Mouse (Mus musculus): ENCODE results near the gene Cdca7l. TPM values are rescaled to one million over a fixed set of nuclear protein-coding genes. Genes with fewer than 3 reads are reported as not detected.
"Not testable (repeated sequence)": the region's sequence is repeated elsewhere in the genome, so short reads cannot be mapped to it uniquely, and the experiment has no call there.

Cdca7l gene
- total RNA-seq (2021): 1 to 10 TPM in 1 of 2 experiments, under 1 TPM in 1; 0.49 to 1.7 TPM

DNA sequence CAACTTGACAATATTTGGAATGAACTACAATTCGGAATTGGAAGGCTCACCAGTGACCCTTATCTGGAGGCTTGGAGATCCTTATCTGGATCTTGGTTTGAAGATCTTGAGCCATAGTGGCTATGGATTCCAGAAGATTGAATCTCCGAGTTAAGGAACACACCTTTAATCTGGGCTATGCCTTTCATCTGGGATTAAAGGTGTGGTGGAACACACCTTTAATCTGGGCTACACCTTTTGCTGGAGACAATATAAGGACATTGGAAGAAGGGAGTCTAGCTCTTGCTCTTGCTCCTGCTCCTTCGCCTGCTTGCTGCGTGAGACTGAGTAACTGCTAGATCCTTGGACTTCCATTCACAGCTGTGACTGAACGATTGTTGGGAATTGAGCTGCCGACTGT is at the start of gene Cdca7l:
Cdca7l (plus strand) TSS at position 301 of the 400 bp plus-strand sequence.
- intact Hi-C loops (cut with DNase I): not testable (repeated sequence)

DNA sequence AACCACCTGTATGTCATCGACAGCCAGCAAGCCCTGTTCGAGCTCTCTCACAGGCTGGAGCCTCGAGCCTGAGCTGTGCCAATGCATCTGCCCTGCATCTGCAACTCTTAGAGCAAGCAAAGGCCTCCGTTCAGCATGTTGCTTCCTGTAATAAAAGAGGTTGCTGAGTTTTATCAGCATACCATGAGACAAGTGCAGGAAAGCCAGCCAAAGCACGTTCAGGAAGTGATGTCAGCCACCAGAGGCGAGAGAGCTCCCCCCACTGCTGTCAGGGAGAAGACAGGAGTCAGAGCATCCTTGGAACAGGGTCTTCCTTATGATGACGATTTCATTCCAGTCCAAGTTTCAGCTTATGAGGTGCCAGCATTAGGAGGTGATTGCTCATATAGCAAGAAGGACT is 48.1 kb upstream of the Cdca7l start:
- no peak for DNase-seq (ENCODE audit: low spot score in 2 of 2)
- intact Hi-C loops (cut with DNase I): no loop called here

More for the DNA sequence above, at the start of gene Cdca7l:
- not testable (repeated sequence) for DNase-seq (ENCODE audit: low spot score in 2 of 2)

DNA sequence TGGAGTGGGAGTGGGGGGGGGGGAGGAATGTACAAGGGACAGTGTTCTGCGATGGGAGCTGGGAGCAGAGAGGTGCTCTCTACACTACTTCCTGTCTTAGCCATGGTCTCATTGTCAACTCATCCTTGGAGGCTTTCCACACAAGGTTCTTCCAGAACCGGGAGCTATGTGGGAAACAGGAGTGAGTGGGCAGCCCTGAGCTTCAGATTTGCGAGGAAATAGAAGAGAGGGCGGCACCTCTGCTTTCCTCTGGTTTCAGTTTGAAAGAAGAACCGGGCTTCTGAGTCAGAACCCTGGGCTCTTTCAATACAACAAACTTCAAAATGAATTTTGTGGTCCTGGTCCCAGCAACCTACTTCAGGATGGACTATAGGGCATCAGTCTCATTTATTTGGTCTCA is 43.7 kb upstream of the Cdca7l start:
- intact Hi-C loops (cut with DNase I): no loop called here
- DNase-seq (ENCODE audit: low spot score in 2 of 2): no peak

DNA sequence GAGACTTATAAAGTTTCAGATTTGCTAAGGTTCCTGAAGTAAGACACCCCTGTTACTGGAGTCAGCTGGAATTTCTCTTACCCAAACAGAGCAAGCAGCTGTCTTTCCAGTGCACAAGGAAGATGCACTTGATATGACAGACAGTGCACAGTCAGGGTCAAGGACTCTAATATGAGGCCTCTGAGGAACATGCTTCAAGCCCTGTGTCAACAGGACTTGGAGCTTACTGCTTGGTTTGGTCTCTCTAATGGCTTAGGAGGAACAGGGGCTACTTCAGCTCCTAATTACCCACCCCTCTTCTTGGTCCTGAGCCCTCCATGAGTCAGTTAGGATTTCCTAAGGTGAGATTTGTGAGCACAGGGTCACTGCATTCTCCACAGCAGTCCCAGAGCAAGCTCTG is 43.2 kb upstream of the Cdca7l start:
- no peak for DNase-seq (ENCODE audit: low spot score in 2 of 2)
- intact Hi-C loops (cut with DNase I): no loop called here

DNA sequence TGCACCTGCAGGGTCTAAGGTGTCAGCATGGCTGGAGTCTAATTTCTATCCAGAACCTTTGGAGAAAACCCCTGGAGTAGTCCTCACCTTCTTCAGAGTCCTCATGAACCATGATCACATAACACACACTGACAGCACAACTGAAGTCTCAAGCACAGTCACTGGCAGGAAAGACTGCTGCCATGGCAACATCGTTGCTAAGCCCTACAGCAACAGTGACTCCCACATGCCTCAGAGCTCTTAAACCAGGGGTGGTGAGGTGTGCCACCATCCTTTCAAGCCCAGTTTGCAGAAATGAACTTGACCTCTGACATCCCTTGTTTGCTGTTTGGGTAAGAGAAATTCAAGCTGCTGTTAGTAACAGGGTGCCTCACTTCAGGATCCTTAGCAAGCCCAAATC is 42.4 kb upstream of the Cdca7l start:
- DNase-seq (ENCODE audit: low spot score in 2 of 2): peak in 1 of 2 experiments; percentile 49
- intact Hi-C loops (cut with DNase I): no loop called here

DNA sequence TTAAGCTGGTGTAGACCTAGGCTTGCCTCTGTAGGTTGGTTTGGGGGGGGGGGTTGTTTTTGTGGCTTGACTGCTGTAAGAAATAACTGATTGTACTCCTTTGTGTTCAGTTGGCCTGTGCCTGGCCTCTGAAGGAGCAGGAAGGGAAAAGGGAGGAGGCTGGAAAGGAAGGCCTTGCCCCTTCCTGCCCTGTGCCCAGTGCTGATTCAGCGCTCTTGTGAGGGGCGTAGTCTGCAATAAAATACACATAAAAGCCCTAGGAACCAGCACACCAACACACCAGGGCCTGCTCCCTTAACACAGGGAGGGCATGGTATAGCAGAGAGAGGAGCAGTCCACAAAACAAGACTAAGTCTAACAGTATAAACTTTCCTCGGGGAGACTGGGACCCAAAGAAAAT is 40.8 kb upstream of the Cdca7l start:
- intact Hi-C loops (cut with DNase I): no loop called here
- no peak for DNase-seq (ENCODE audit: low spot score in 2 of 2)

DNA sequence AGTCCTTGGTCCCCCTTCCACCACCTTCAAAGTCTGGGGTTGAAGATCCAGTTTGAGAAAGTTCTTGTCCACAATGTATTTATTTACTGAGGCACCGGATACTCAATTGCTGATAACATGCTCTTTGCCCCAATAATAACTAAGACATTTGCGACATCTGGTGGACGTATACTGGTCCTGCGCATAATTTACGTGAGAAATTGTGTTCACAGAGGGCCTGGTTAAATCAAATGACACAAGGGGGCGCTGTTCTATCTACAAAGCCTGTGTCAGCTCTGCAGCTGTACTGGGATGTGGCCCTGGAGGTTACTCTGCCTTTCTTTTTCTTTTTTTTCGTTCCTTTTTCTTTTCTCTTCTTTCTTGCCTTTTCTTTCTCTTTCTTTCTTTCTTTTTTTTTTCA is 39.2 kb upstream of the Cdca7l start:
- DNase-seq (ENCODE audit: low spot score in 2 of 2): peak in 1 of 2 experiments; percentile 68
- intact Hi-C loops (cut with DNase I): loop anchor here (2.0 to 5.0 kb wide), 2 partner anchors 178 to 338 kb away; no protein-coding TSS in a partner anchor

DNA sequence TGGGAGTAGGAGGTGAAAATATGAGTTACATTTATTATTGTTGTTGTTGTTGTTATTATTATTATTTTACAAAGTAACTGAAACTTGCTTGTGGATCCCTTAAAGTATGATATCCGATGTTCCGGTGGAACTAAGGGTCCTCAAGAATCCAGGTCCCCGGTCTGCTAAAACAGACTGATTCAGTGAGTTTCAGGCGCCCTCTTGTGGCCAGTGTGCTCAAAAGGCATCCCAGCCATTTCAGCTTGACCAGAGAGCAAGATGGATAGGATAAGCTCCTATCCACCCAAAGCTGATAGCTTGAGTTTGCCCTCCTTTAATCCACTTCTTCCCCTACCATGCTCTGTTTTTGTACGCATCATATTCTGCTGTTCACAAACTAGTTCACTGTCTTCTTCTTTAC is 35.0 kb upstream of the Cdca7l start:
- intact Hi-C loops (cut with DNase I): loop anchor here (1.0 to 5.0 kb wide), 3 partner anchors 342 to 384 kb away; no protein-coding TSS in a partner anchor
- DNase-seq (ENCODE audit: low spot score in 2 of 2): peak; percentile 46 to 59

DNA sequence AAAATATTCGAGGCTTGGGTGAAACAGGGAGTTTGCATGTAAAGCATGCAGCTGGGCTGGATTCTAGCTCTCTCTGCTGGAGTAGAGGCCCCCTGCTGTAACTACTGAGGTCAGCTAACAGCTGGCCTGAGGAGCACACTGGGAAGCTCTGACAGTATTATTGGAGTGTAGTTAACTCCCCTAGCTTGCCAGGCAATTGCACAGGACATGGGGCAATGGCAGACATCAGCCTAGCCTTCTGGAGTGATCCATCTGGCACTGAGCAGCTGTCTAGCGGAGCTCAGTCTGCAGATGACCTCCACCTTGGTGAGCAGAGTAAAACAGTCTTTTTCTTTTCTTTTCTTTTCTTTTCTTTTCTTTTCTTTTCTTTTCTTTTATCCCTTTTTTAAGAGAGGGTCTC is 33.9 kb upstream of the Cdca7l start:
- intact Hi-C loops (cut with DNase I): no loop called here
- DNase-seq (ENCODE audit: low spot score in 2 of 2): no peak

DNA sequence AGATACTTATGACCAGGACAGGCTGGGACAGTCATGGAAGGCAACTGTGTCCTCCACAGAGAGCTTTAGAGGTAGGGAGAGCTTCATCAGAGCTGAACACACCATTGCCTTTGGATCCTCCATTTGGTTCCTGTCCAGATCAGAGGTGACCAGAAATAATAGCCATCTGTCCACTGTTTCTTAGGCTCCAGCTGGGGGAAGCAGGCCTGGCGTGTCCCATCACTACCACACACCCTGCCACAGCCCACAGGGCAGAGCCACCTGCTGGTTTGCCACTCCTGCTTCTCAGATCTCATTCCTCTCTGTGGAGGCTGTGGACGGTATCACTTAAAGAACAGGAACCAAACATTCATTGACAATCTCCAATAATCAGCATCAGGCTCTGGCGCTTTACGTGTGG is 32.9 kb upstream of the Cdca7l start:
- no peak for DNase-seq (ENCODE audit: low spot score in 2 of 2)
- intact Hi-C loops (cut with DNase I): no loop called here

DNA sequence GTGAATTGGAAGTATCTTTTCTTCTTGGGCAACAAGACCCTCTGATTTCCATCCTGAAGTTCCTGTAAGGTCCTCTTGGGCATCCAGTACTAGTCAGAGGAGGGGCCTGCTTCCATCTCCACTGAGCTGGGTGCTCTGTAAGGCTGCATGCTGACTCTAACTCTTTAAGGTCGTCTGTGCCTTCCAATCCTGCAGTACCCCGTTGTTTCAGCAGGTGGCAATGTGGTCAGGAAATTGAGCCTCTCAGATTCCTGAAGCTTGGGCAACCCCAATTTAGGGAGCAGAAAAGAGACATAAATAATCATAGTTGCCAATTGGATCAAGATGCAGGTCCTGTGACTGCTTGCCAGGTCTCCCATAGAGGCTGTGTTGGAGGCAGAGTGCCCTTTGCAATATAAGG is 31.5 kb upstream of the Cdca7l start:
- DNase-seq (ENCODE audit: low spot score in 2 of 2): peak; percentile 53 to 67
- intact Hi-C loops (cut with DNase I): no loop called here

DNA sequence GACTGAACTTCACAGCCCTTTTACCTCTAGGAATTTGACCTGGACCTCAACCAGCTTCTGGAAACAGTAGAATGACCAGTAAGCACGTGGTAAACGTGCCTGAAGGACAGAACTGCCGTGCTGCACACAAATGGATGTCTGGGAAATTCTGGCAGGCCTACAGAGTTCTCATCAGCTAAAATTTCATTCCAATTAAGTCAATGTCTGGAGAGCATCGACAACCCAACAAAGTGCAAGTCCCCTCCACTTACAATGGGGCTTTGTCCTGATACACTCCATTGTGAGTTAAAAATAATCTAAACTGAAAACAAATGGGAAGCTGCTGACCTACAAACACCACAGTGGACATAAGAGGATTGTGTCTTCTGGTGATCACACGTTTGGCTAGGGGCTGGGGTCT is 27.2 kb upstream of the Cdca7l start:
- DNase-seq (ENCODE audit: low spot score in 2 of 2): no peak
- intact Hi-C loops (cut with DNase I): no loop called here

DNA sequence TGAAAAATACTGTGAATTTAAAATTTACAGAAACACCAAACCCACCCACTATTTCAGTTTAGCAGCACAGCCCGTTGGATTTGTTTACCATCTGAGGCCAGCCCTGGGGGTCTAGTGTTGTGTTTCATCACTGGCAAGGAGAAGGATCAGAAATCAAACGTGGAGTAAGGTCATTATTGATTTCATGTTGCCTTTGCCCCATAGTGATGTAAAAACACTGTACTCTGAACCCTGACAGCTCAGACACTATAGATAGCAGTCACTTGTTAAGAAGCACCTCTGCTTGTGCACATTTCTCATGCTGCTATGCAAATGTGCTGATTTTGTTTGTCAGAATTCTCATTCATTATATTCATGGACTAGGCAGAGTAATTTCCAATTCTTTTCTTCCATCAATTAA is 22.7 kb upstream of the Cdca7l start:
- intact Hi-C loops (cut with DNase I): no loop called here
- no peak for DNase-seq (ENCODE audit: low spot score in 2 of 2)

DNA sequence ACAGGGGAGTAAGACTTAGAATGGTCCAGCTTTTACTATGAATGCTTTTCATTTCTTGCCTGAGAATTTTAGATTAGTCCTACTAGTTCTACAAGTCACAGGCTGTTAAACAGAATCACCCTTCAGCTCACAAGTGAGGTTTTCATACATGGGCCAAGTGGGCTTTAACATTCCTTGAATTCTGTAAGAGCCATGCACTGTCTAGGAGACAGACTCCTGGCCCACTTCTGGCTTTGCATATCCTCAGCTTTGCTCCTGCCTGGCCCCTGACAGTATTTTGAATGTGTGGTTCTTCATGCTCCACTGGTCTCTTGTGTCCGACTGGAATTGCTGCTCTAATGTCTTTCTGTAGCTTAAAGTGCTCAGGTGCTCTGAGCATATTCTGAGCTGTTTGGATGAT is 20.7 kb upstream of the Cdca7l start:
- intact Hi-C loops (cut with DNase I): no loop called here
- no peak for DNase-seq (ENCODE audit: low spot score in 2 of 2)

DNA sequence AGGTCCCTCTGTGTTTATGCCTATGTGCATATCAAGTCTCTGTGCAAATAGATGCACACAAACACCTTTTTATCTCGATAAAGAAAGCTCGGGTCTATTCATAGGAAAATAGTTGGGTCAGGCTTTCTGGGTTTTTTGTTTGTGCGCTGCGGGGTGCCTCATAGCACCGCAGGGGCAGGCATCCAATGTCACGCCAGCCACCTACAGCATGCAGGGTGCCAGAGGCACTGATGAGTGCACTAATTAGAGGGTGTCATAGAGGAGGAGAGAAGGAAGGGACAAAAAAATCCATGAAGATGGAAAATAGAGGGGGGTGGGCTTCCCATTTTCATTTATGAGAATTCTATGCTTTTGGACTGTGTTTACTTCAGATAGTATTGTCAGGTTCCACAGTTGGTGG is 17.5 kb upstream of the Cdca7l start:
- intact Hi-C loops (cut with DNase I): no loop called here
- DNase-seq (ENCODE audit: low spot score in 2 of 2): no peak

DNA sequence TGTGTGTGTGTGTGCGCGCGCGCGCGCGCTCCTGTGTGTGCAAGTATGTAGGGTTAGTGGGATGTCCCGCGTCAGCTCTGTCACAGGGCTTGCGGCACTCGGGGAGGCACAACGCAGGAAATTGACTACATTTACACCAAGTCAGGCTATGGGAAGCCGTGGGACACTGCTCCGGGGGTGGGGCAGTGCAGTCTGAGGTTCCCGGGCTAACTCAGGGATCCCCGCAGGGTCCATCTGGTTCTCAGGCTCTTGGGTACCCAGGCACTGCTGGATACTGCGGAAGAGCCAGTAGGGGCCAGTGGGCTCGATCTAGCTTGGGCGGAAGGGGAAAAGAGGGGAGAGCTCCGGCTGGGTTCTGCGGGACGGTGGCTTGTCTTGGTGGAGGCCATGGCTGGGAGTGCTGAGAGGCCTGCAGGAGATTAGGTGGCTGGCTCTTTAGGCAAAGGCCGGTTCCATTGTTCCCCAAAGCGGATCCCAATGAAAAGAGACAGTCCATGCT is 15.5 kb upstream of the Cdca7l start:
- intact Hi-C loops (cut with DNase I): no loop called here
- no peak for DNase-seq (ENCODE audit: low spot score in 2 of 2)

DNA sequence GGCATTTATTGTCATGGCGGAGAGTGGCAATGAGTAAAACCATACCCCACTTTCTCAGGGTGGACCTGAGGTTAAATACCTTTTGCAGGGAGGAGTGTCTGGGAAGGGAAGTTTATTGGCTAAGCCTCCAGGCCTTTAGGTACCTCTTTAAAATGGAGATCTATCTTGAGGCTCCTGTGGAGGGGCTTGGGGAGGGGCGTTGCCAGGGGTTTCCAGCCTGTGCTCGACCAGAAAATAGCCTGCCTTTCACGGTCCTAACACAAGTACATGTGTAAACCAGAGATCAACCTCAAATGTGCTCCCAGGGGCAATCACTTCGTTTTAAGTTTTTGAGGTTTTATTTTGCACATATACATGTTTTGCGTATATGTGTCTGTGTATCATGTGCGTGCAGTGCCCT is 15.1 kb upstream of the Cdca7l start:
- intact Hi-C loops (cut with DNase I): no loop called here
- DNase-seq (ENCODE audit: low spot score in 2 of 2): no peak

DNA sequence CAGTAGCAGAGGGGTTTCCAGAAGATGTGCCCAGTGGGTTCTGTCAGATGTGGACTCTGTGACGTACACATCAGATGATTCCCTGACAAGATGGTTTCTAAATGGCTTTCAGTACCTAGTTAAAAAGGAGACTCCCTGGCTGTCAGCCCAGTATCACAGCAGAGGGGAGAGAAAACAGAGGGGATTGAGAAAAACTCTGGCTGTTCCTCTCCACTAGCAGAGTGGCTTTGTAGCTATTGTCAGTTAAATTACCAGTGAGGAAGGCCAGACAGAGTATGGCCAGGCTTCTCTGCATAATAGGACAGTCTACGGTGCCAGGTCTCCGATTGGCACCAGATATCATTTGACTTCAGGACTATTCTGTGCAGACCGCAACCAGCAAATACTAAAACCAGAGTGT is 8.8 kb upstream of the Cdca7l start:
- intact Hi-C loops (cut with DNase I): no loop called here
- DNase-seq (ENCODE audit: low spot score in 2 of 2): no peak

DNA sequence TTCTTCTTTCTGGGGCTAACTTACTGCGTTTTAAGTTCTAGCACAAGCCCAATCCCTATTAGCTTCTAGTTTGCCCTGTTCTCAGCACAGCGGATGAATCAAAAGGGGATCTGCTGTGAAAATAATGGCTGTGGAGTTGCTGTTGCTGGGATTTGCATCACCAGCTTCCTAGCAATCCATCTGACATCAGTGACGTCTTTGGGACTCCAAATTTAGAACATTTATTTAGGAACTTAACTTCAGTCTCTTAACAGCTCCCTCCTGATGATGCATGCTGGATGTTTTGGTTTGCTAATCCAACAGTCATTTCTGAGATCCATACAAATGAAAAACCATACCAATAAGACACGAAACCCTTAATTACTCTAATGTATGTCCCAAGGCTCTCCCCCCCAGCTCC is 1.5 kb downstream of the Cdca7l start:
- DNase-seq (ENCODE audit: low spot score in 2 of 2): no peak
- intact Hi-C loops (cut with DNase I): loop anchor here (5.0 kb wide), 2 partner anchors 652 to 1052 kb away; no protein-coding TSS in a partner anchor

DNA sequence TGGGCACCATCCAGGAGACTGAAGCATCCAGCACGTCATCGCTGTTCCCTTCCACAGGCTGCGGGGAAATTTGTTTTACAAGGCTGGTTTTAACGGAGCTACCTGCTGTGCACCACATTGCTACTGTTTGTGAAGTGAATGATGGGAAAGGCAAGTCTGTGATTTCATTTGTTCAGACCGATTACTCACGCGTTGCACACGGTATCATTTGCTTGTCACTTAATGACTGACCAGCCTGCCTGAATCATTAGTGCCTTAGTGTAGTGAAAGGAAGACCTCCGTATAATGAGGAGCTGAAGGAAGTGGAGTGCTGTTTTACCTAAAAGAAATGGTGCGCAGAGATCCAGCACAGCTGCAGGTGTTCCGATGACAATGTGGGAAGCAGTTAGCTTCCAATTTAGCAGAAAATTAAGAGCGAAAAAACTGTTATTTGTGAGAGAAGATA is 1.9 kb downstream of the Cdca7l start:
- no peak for DNase-seq (ENCODE audit: low spot score in 2 of 2)
- intact Hi-C loops (cut with DNase I): loop anchor here (5.0 kb wide), 2 partner anchors 651 to 1051 kb away; no protein-coding TSS in a partner anchor

DNA sequence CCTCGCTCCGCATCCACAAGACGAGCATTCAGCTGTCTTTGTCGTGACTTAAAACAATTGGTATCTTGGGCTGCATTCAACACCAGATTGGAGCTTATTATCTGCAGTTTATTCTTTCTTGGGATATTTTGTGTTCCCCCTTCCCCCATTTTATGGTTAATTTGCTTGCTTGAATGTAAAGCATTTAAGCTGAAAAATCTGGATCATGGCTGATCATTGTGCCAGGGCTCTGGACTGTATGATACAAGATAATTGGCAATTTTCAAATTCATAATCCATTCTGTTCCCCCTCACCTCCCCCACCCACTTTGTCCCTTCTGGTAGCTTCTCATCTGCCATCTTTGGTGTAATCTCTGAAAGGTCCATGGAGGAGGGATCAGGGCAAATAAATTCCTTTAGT is 2.4 kb downstream of the Cdca7l start:
- no peak for DNase-seq (ENCODE audit: low spot score in 2 of 2)
- intact Hi-C loops (cut with DNase I): loop anchor here (5.0 kb wide), 2 partner anchors 651 to 1051 kb away; no protein-coding TSS in a partner anchor

DNA sequence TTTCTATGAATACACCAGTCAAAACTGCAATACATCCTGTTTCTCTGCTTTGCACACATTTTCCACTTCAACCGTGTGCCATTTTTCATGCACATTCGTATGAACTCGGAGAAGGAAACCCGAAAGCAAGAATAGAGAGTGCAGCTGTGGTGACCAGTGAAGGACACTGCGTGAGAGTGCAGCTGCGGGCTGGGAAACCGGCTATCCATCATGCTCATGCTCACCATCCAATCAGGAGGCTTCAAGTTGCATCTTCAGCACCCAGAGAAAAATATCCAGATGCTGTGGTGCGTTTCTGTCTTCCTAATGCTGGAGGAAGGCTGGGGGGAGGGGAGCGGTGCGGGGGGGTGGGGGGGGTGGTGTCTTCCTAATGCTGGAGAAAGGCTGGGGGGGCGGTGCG is 3.5 kb downstream of the Cdca7l start:
- intact Hi-C loops (cut with DNase I): loop anchor here (5.0 kb wide), 2 partner anchors 650 to 1050 kb away; no protein-coding TSS in a partner anchor
- no peak for DNase-seq (ENCODE audit: low spot score in 2 of 2)

All from left cerebral cortex, postnatal 36 days (tissue).